Mouse (Mus musculus): ENCODE results near the gene Serpinb9. TPM values are rescaled to one million over a fixed set of nuclear protein-coding genes. Genes with fewer than 3 reads are reported as not detected.
"Not testable (repeated sequence)": the region's sequence is repeated elsewhere in the genome, so short reads cannot be mapped to it uniquely, and the experiment has no call there.

Gene Serpinb9
- polyA plus RNA-seq, 1 experiment from 2014 or later = 1.6 TPM

DNA sequence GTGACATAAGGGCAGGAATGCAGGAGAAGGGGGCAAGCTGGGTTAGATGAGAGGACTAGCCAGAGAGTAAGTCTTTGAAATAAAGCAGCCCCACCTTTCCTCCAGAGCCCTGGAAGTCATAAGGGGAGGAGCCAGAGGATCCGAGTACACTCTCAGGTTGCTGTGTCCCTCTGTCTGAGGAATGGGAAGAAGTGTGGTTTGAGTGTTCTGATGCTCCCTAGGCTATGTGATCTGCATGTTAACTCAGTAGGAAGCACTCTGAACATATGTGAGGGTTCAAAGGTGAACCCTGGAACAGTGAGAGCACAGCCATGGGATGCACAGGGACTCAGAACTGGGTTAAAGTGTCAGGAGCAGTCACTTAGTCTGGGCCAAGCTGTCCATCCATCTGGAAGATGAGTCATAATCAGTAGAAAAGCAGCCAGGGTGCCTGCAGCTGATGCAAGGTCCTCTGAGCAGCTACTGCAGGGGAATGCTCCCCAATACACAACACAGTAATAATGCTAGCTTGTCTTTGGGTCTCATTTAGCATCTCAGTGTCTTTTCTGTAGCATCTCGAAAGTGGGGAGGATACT lies 2.5 kb downstream of the Serpinb9 start:
- H3K27me3 ChIP-seq (replicated peaks) = no peaks in the 10 kb centered on the region
- H3K36me3 ChIP-seq (replicated peaks) = no peaks in the 10 kb centered on the region
- H3K9ac ChIP-seq = no peak overlapping the region
- 77% methylated on average over 2 of the region's 2 CpGs for WGBS
- no peak overlapping the region for H3K27ac ChIP-seq
- no peak for ATAC-seq (replicated peaks)
- H3K4me1 ChIP-seq = peaks cover 6% of the 10 kb centered on the region; the same call in 1 of the 2 replicates
- H3K9me3 ChIP-seq = no peaks in the 10 kb centered on the region
- H3K4me2 ChIP-seq = no peak overlapping the region
- no peak overlapping the region for H3K4me3 ChIP-seq

DNA sequence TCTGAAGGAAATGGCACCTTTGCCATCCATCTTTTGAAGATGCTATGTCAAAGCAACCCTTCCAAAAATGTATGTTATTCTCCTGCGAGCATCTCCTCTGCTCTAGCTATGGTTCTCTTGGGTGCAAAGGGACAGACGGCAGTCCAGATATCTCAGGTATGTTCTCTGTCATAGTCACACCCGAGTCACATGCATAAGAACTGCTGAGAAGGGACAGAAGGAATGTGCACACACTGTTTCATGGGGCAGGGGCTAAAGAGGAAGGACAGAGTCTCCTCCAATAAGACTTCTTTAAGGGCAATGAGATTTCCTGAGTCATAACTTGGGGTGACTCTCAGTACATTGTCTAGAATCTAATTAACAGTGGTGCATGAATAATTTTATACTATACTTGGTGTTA lies 3.5 kb downstream of the Serpinb9 start:
- ATAC-seq (replicated peaks) = no peak
- Histone ChIP-seq H3K27me3 (replicated peaks) (no peaks in the 10 kb centered on the region), H3K9me3 (no peaks in the 10 kb centered on the region), H3K4me3 (no peak overlapping the region), H3K4me2 (no peak overlapping the region), H3K9ac (no peak overlapping the region), H3K4me1 (peaks cover 6% of the 10 kb centered on the region; the same call in 1 of the 2 replicates), H3K27ac (no peak overlapping the region), H3K36me3 (replicated peaks) (no peaks in the 10 kb centered on the region)
- WGBS = 81% methylated on average over 3 of the region's 3 CpGs

DNA sequence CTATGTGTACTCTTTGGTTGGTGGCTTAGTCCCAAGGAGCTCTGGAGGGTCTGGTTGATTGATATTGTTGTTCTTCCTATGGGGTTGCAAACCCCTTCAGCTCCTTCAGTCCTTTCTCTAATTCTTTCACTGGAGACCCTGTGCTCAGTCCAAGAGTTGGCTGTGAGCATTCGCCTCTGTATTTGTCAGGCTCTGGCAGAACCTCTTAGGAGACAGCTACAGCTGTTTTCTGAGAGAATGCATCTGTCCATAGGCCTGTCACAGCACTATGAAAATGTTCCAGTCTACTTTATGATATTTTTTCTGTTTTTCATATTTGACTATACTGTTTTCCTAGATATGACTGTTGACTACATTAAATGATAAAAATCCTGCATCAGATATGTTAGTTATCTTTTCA lies 9.3 kb downstream of the Serpinb9 start:
- Histone ChIP-seq H3K36me3 (replicated peaks) (no peaks in the 10 kb centered on the region), H3K4me1 (no peaks in the 10 kb centered on the region), H3K27me3 (replicated peaks) (no peaks in the 10 kb centered on the region), H3K4me2 (no peak overlapping the region), H3K27ac (no peak overlapping the region), H3K9ac (no peak overlapping the region), H3K4me3 (no peak overlapping the region), H3K9me3 (no peaks in the 10 kb centered on the region)
- ATAC-seq (replicated peaks) = no peak
- 74% methylated on average over 1 of the region's 1 CpGs for WGBS

DNA sequence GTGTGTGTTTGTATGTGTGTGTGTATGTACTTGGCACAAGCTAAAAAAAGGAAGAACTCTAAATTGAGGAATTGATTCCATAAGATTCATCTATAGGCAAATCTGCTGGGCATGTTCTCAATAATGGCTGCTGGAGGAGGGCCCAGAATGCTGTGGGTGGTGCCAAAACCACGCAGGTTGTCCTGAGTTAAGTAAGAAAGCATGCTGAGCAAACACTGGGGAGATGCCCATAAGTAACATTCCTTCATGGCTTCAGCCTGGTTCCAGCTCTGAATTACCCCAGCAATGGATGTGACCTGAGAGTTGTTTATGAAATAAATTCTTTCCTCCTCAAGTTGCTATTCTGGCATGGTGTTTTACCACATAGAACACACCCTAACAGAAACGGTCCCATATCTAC lies 10.2 kb downstream of the Serpinb9 start:
- H3K4me1 ChIP-seq = no peaks in the 10 kb centered on the region
- no peak overlapping the region for H3K4me3 ChIP-seq
- WGBS = 80% methylated on average over 2 of the region's 2 CpGs
- H3K9ac ChIP-seq = no peak overlapping the region
- ATAC-seq (replicated peaks) = no peak
- no peaks in the 10 kb centered on the region for H3K9me3 ChIP-seq
- no peaks in the 10 kb centered on the region for H3K36me3 ChIP-seq (replicated peaks)
- H3K4me2 ChIP-seq = no peak overlapping the region
- H3K27ac ChIP-seq = no peak overlapping the region
- H3K27me3 ChIP-seq (replicated peaks) = no peaks in the 10 kb centered on the region

DNA sequence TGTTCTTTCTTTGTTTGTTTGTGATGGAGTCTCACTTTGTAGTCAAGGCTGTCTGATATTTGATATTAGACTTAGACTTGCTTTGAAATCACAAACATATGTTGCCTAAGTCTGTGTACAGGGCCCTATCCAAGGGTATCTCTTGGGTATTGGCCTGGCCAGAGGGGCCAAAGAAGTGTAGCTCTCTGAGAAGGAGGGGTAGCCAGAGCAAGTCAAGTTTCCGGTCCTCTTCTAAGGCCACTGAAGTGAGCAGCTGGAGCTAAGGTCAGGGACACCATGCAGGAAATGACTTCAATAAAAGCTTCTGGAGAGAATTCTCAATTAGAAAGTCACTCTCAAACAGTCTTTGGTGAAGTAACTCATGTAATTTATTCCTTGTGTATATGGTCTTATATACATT lies 19.3 kb downstream of the Serpinb9 start:
- Histone ChIP-seq H3K9me3 (no peaks in the 10 kb centered on the region; the same call in 1 of the 2 replicates), H3K36me3 (replicated peaks) (no peaks in the 10 kb centered on the region), H3K4me2 (no peak overlapping the region), H3K4me3 (no peak overlapping the region), H3K27ac (no peak overlapping the region), H3K27me3 (replicated peaks) (no peaks in the 10 kb centered on the region), H3K9ac (no peak overlapping the region), H3K4me1 (no peaks in the 10 kb centered on the region)
- 87% methylated on average over 1 of the region's 1 CpGs for WGBS
- no peak for ATAC-seq (replicated peaks)

DNA sequence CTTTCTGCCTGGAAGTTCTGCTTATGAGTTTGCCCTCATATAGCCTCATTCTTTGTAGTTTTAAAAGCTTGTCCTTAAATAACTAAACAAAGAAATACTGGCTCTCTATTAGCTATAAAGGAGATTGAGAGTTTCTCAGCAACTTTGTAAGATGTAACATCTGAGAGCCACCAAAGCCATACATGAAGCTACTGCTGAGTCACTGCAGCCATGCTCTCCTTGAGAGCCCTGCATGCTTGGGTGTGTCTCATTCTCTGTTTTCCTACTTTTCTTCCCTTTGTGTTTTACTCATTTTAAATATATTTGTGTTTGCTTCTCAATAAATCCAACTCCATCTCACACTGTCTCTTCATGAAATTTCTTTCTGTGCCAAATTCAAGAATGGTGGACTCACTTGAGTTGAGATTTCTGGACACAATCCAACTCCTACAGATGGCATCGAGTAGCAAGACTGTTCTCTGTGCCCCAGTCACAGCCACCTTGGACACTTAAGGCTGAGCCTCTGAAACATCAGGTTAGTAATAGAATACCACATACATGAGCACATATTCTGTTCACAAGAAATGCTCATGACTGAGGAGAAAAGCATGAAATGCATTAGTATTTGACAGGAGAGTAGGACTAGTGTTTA lies 23.5 kb downstream of the Serpinb9 start:
- Histone ChIP-seq H3K27ac (no peak overlapping the region), H3K36me3 (replicated peaks) (no peaks in the 10 kb centered on the region), H3K4me1 (no peaks in the 10 kb centered on the region), H3K4me3 (no peak overlapping the region), H3K9me3 (no peaks in the 10 kb centered on the region), H3K27me3 (replicated peaks) (no peaks in the 10 kb centered on the region), H3K9ac (no peak overlapping the region), H3K4me2 (no peak overlapping the region)
- 88% methylated on average over 1 of the region's 1 CpGs for WGBS
- ATAC-seq (replicated peaks) = no peak

DNA sequence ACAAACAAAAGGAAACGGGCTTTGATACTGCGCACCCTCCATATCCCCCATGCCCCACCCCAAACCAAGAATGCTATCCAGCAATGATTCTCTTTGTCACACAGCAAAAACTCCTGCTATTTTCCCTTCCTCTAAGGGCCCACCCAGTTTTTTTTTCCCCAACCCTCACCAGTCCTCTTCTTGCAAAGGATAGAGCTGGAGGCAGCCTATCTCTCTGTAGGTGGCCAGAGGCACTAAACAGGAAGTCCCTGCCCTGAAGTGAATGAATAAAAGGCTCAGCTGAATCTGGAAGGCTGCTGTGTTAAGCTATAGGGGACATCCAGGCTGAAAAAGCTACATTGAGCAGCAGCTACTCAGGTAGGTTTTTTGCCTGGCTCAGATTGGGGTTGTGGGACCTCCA lies 24.2 kb downstream of the Serpinb9 start, which contains the start of gene Serpinb9b:
TSS of gene Serpinb9b (plus strand) at position 173 of the 400 bp plus-strand sequence.
- Histone ChIP-seq H3K27ac (no peak within 1 kb of the TSS), H3K4me2 (no peak within 1 kb of the TSS), H3K27me3 (replicated peaks) (no peaks in the 10 kb centered on the region), H3K4me1 (no peaks in the 10 kb centered on the region), H3K9ac (no peak within 1 kb of the TSS), H3K36me3 (replicated peaks) (no peaks in the 10 kb centered on the region), H3K9me3 (no peaks in the 10 kb centered on the region), H3K4me3 (no peak within 1 kb of the TSS)
- ATAC-seq (replicated peaks) = no peak
- WGBS = 73% methylated on average over 2 of the region's 2 CpGs

DNA sequence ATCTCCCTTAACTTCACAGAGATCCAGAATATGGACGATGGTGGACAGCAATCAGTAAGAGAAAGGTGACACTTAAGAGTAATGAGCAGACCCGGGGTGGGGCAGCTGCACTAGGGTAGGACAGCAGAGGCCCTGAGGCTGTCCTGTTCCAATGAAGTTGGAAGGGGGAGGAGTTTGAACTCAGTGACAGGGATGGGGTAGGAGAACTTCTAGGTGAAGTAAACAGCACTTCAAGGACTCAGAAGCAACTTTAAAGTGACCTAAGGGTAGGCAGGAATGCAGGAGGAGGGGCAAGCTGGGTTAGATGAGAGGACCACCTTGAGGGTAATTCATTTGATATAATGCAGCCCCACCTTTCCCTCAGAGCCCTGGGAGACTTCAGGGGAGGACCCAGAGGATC lies 25.1 kb downstream of the Serpinb9 start:
- Histone ChIP-seq H3K36me3 (replicated peaks) (no peaks in the 10 kb centered on the region), H3K9me3 (no peaks in the 10 kb centered on the region), H3K27me3 (replicated peaks) (no peaks in the 10 kb centered on the region), H3K4me2 (no peak overlapping the region), H3K9ac (no peak overlapping the region), H3K4me3 (no peak overlapping the region), H3K27ac (no peak overlapping the region), H3K4me1 (no peaks in the 10 kb centered on the region)
- no peak for ATAC-seq (replicated peaks)
- 60% methylated on average over 2 of the region's 2 CpGs for WGBS

DNA sequence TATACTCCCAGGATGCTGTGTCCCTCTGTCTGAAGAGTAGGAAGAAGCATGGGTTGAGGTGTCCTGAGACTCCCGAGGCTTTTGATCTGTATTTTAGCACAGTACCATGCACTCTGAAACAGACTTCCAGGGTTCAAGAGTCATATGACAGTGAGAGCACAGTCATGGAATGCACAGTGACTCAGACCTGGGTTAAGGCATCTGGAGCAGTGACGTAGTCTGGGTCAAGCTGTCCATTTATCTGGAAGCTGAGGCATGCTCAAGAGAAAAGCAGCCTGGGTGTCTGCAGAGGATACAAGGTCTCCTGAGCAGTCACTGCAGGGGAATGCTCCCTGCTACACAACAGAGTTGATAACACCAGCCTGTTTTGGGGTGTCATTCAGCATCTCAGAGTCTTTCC lies 25.5 kb downstream of the Serpinb9 start:
- Histone ChIP-seq H3K9ac (no peak overlapping the region), H3K27ac (no peak overlapping the region), H3K9me3 (no peaks in the 10 kb centered on the region), H3K4me1 (no peaks in the 10 kb centered on the region), H3K27me3 (replicated peaks) (no peaks in the 10 kb centered on the region), H3K4me3 (no peak overlapping the region), H3K4me2 (no peak overlapping the region), H3K36me3 (replicated peaks) (no peaks in the 10 kb centered on the region)
- ATAC-seq (replicated peaks) = no peak
- 86% methylated on average over 2 of the region's 2 CpGs for WGBS

DNA sequence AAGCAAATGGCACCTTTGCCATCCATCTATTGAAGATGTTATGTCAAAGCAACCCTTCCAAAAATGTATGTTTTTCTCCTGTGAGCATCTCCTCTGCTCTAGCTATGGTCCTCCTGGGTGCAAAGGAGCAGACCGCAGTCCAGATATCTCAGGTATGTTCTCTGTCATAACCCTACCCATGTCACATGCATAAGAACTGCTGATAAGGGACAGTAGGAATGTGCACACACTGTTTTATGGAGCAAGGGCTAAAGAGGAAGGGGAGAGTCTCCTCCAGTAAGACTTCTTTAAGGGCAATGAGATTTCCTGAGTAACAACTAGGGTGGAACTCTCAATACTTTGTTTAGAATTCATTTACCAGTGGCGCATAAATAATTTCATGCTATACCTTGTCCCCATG lies 26.4 kb downstream of the Serpinb9 start:
- not testable (repeated sequence) for H3K36me3 ChIP-seq (replicated peaks)
- 96% methylated on average over 2 of the region's 2 CpGs for WGBS

DNA sequence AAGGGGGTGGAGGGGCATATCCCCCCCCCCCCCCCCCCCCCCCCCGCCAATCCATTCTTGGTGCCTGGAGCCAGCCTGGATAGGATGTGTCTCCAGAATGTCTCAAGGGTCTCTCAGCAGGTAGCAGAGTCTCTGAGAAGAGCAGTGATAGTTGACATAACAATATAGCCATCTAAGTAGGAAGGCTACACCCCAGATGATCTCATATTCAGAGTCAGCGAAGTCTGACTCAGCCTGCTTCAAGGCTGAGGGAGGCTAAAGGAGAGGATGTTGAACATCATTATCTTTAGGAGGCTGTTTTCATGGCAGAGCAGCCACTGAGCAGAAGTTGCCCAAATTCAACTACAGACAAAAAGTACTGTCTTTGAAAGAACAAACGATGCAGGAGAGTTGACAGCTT lies 27.2 kb downstream of the Serpinb9 start:
- no peaks in the 10 kb centered on the region for H3K4me1 ChIP-seq
- 85% methylated on average over 2 of the region's 3 CpGs for WGBS
- no peak for ATAC-seq (replicated peaks)
- H3K9ac ChIP-seq = no peak overlapping the region
- H3K27me3 ChIP-seq (replicated peaks) = no peaks in the 10 kb centered on the region
- H3K36me3 ChIP-seq (replicated peaks) = no peaks in the 10 kb centered on the region
- no peak overlapping the region for H3K4me2 ChIP-seq
- no peak overlapping the region for H3K27ac ChIP-seq
- no peak overlapping the region for H3K4me3 ChIP-seq
- no peaks in the 10 kb centered on the region for H3K9me3 ChIP-seq

More for the DNA sequence above, 26.4 kb downstream of the Serpinb9 start:
- not testable (repeated sequence) for H3K4me2 ChIP-seq; H3K4me1 ChIP-seq; H3K4me3 ChIP-seq; ATAC-seq (replicated peaks); H3K27ac ChIP-seq; H3K9me3 ChIP-seq; H3K9ac ChIP-seq; H3K27me3 ChIP-seq (replicated peaks)

DNA sequence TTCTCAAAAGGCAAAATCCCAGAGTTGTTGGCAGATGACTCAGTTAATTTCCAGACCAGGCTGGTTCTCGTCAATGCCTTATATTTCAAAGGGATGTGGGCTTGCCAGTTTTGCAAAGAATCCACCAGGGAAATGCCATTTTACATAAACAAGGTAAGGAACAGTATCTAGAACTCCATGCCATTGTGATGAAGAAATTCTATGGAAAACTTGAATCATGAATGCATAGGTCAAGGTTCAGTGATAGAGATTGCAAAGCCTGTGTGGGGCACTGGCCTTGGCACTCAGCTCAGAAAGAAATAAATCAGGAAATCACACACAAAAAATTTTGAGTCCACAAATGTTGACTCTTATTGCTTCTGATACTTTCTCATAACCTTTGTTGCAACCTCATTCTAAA lies 32.5 kb downstream of the Serpinb9 start:
- no peaks in the 10 kb centered on the region for H3K9me3 ChIP-seq
- ATAC-seq (replicated peaks) = no peak
- no peaks in the 10 kb centered on the region for H3K36me3 ChIP-seq (replicated peaks)
- no peak overlapping the region for H3K4me3 ChIP-seq
- no peak overlapping the region for H3K9ac ChIP-seq
- no peak overlapping the region for H3K4me2 ChIP-seq
- WGBS = 87% methylated on average over 1 of the region's 1 CpGs
- H3K27me3 ChIP-seq (replicated peaks) = no peaks in the 10 kb centered on the region
- no peak overlapping the region for H3K27ac ChIP-seq
- no peaks in the 10 kb centered on the region for H3K4me1 ChIP-seq

DNA sequence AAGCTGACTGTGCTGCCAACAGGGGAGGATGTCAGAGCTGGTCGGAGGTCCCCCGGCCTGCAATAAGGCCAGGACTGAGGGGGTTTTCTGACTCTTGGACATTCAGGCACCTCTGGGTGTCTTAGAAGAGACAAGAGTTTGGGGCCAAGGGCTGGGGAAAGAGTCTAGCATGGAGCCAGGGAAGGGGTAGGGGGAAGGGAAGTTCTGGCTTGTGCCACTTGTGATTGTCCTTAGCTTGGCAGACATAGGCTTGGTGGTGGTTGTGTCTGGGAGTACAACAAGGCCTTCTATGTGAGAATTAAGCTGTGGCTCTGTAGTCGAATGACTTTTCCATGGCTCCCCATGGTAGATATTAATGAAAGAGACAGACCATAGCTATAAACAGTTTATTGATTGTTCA lies 40.5 kb downstream of the Serpinb9 start:
- 96% methylated on average over 3 of the region's 3 CpGs for WGBS
- Histone ChIP-seq H3K36me3 (replicated peaks) (no peaks in the 10 kb centered on the region), H3K4me3 (no peak overlapping the region), H3K4me1 (no peaks in the 10 kb centered on the region), H3K4me2 (no peak overlapping the region), H3K27ac (no peak overlapping the region), H3K9me3 (no peaks in the 10 kb centered on the region), H3K9ac (no peak overlapping the region), H3K27me3 (replicated peaks) (no peaks in the 10 kb centered on the region)
- ATAC-seq (replicated peaks) = no peak

Measured in midbrain, embryonic 15.5 days (tissue).